Mouse (Mus musculus) bone marrow macrophage, adult 2 months (primary cell): ENCODE measurements around the gene Rnf43.

Experiments used
- CTCF ChIP-seq: IDR thresholded peaks from 2 replicates; pipeline ENCODE4 v1.5.1; 2012; ENCODE audit warnings: low read depth, mild to moderate bottlenecking, low read length, moderate library complexity
- POLR2A ChIP-seq: IDR thresholded peaks from 2 replicates; pipeline ENCODE4 v1.6.1; 2012; ENCODE audit warnings: mild to moderate bottlenecking, low read depth, low read length, borderline replicate concordance

- TF ChIP-seq CTCF (no peak), POLR2A (no peak)
Observed at GRCm38 (mm10) chr11:87678545-87678944, 16.0 kb downstream of the Rnf43 start.
